Mouse (Mus musculus) megakaryocyte progenitor cell, adult 5-6 weeks (primary cell): ENCODE data around the gene Phkb. TPM values are rescaled to one million over a fixed set of nuclear protein-coding genes. Genes with fewer than 3 reads are reported as not detected.

ENCODE experiments used
- ATAC-seq: replicated peaks from 2 replicates; pipeline ENCODE4 v1.8.0; 2016; ENCODE audit warnings: mild to moderate bottlenecking, moderate TSS enrichment, inconsistent platforms; ENCODE audit not compliant: poor library complexity
- total RNA-seq, 2 experiments: library from RNA; stranded (forward) in 1 of 2; stranded (reverse) in 1 of 2; fragments of 157-497, 149-512 nt in 1 of 2; fragments of 200-1000 nt in 1 of 2; gene quantifications; 2 replicates each; pipeline versions ENCODE4 v1.2.3 to v1.2.4; 2015 to 2017

Gene Phkb
- total RNA-seq, 2 experiments from 2014 or later: 62.4 to 92.8 TPM

- no peak for ATAC-seq
These were observed 242.6 kb downstream of the Phkb start for GRCm38 (mm10) chr8:86083346-86083745.

DNA sequence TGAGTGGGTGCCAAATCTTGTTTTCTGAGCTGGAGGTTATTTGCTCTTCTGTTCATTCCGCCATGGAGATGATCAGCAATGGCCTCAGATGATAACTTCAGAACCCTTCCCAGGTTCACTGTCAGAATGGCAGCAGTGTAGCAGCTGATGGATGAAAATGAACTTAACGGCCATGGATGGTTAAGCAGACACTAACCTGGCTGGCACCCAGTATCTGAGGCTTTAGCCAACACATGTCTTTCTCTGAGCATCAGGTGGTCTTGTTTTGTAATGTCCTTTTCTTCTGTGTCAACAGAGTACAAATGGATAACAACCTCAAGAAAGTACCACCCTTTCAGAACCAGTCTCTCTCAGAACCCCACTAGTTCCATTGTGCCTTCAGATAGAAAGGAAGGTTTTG lies 246.0 kb downstream of the Phkb start:
- ATAC-seq: no peak

- no peak for ATAC-seq
These were observed 246.7 kb downstream of the Phkb start for GRCm38 (mm10) chr8:86087468-86087867.

DNA sequence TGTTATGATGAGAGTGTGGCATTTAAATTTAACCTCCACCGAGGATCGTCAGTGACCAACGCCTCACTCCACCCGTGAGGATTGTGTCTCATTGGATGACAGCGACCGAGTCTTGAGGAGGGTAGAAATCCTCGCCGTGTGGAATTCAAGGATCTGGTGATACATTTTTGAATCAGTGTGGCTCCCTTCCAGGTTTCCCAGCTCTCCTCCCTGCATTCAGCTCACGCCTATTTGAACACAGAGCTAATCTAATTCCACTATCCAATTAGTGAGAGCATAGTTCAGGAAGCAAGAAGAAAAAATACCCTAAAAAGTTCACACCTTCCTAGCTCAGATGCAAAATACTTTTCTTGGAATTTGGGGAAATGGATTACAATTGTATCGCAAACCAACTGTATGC lies 249.9 kb downstream of the Phkb start:
- ATAC-seq: no peak

Other genes starting within 250 kb of the Phkb start
- gene Neto2, start 140.0 kb upstream of the Phkb start, total RNA-seq (2015): 19.3 and 23.5 TPM in 2 replicates
- 15.7 and 15.8 TPM in 2 replicates for gene Neto2, start 140.0 kb upstream of the Phkb start, total RNA-seq (2017)
- gene Itfg1, start within 50 bp of the Phkb start, total RNA-seq (2015): 64.7 and 71.0 TPM in 2 replicates
- gene Itfg1, start within 50 bp of the Phkb start, total RNA-seq (2017): 43.1 and 44.1 TPM in 2 replicates